Mouse (Mus musculus) limb, embryonic 15.5 days (tissue): Measurements from ENCODE around the gene Rnf157. TPM values are rescaled to one million over a fixed set of nuclear protein-coding genes. Genes with fewer than 3 reads are reported as not detected.
"Not testable (repeated sequence)": the region's sequence is repeated elsewhere in the genome, so short reads cannot be mapped to it uniquely, and the experiment has no call there.

Source experiments
- ATAC-seq: fragments of 200-750 bp; cut with Nextera tagmentation; 2 replicates; pipeline ENCODE4 v1.8.0; 2017; ENCODE audit warnings: low read depth, moderate TSS enrichment; ENCODE audit not compliant: insufficient number of reproducible peaks, low FRiP score, low TSS enrichment
- H3K27ac ChIP-seq: fragments of 300-500 bp; sonication (generic); 2 replicates; pipeline ENCODE4 v1.5.1; 2015; ENCODE audit warnings: moderate library complexity, mild to moderate bottlenecking, inconsistent platforms
- H3K27me3 ChIP-seq: fragments of 300-500 bp; sonication (generic); 2 replicates; pipeline ENCODE4 v1.6.1; 2015; ENCODE audit warnings: inconsistent platforms
- H3K36me3 ChIP-seq: fragments of 300-500 bp; sonication (generic); 2 replicates; pipeline ENCODE4 v1.6.1; 2015; ENCODE audit warnings: inconsistent platforms
- H3K4me1 ChIP-seq: fragments of 300-500 bp; sonication (generic); 2 replicates; pipeline ENCODE4 v1.6.1; 2015; ENCODE audit warnings: inconsistent platforms
- H3K4me2 ChIP-seq: fragments of 300-500 bp; sonication (generic); 2 replicates; pipeline ENCODE4 v1.6.1; 2015; ENCODE audit warnings: mild to moderate bottlenecking, inconsistent platforms
- H3K4me3 ChIP-seq: fragments of 300-500 bp; sonication (generic); 2 replicates; pipeline ENCODE4 v1.5.1; 2015; ENCODE audit warnings: mild to moderate bottlenecking, inconsistent platforms
- H3K9ac ChIP-seq: fragments of 300-500 bp; sonication (generic); 2 replicates; pipeline ENCODE4 v1.6.1; 2015; ENCODE audit warnings: inconsistent platforms
- H3K9me3 ChIP-seq: fragments of 300-500 bp; sonication (generic); 2 replicates; pipeline ENCODE4 v1.6.1; 2016; ENCODE audit warnings: inconsistent platforms
- WGBS: fragments of 180-500 bp; shearing (Covaris S2); methylation state at CpG from one replicate; pipeline ENCODE4 v1.1.7; 2015; 5-methylcytosine and 5-hydroxymethylcytosine counted together
- polyA plus RNA-seq: library from polyadenylated mRNA; unstranded; fragments of >200 nt; fragmentation: Nextera tagmentation; extraction: Ambion mirVana; gene quantifications from 2 replicates; pipeline ENCODE4 v1.2.1, GENCODE M21; 2015

Rnf157 gene
- polyA plus RNA-seq, 1 experiment from 2014 or later = 12.3 TPM

GRCm38 (mm10) chr11:116432127-116432526, 19.3 kb upstream of the Rnf157 start:
- no peak overlapping the region for H3K9ac ChIP-seq
- ATAC-seq = no peak
- H3K27me3 ChIP-seq = no peaks in the 10 kb centered on the region
- H3K4me2 ChIP-seq = no peak overlapping the region
- H3K4me1 ChIP-seq = peaks cover 29% of the 10 kb centered on the region
- 65% methylated on average over 6 of the region's 6 CpGs for WGBS
- H3K9me3 ChIP-seq = no peaks in the 10 kb centered on the region
- no peak overlapping the region for H3K4me3 ChIP-seq
- no peak overlapping the region for H3K27ac ChIP-seq
- H3K36me3 ChIP-seq = peaks cover 14% of the 10 kb centered on the region

- H3K4me3 ChIP-seq = no peak overlapping the region
- H3K27me3 ChIP-seq = no peaks in the 10 kb centered on the region
- no peak overlapping the region for H3K9ac ChIP-seq
- 46% methylated on average over 11 of the region's 11 CpGs for WGBS
- H3K27ac ChIP-seq = no peak overlapping the region
- 0 out of 2 replicates have a peak, but pooled peaks cover 9% of the 10 kb centered on the region for H3K36me3 ChIP-seq
- no peak overlapping the region for H3K4me2 ChIP-seq
- ATAC-seq = no peak
- peaks cover 23% of the 10 kb centered on the region for H3K4me1 ChIP-seq
- H3K9me3 ChIP-seq = no peaks in the 10 kb centered on the region
Measured at GRCm38 (mm10) chr11:116431428-116432077, 18.7 kb upstream of the Rnf157 start.

- no peak overlapping the region for H3K4me3 ChIP-seq
- no peak for ATAC-seq
- H3K27me3 ChIP-seq = no peaks in the 10 kb centered on the region
- H3K36me3 ChIP-seq = 0 out of 2 replicates have a peak, but pooled peaks cover 2% of the 10 kb centered on the region
- 45% methylated on average over 22 of the region's 22 CpGs for WGBS
- H3K4me1 ChIP-seq = peaks cover 17% of the 10 kb centered on the region
- H3K9me3 ChIP-seq = no peaks in the 10 kb centered on the region
- H3K27ac ChIP-seq = no peak overlapping the region
- no peak overlapping the region for H3K4me2 ChIP-seq
- H3K9ac ChIP-seq = no peak overlapping the region
Measured at GRCm38 (mm10) chr11:116430723-116431427, 18.0 kb upstream of the Rnf157 start.

- no peak overlapping the region for H3K4me2 ChIP-seq
- peaks cover 8% of the 10 kb centered on the region; the same call in 1 of the 2 replicates for H3K4me1 ChIP-seq
- no peak overlapping the region for H3K4me3 ChIP-seq
- ATAC-seq = no peak
- H3K27me3 ChIP-seq = no peaks in the 10 kb centered on the region
- no peak overlapping the region for H3K9ac ChIP-seq
- WGBS = 86% methylated on average over 9 of the region's 9 CpGs
- no peaks in the 10 kb centered on the region for H3K36me3 ChIP-seq
- H3K27ac ChIP-seq = no peak overlapping the region
- H3K9me3 ChIP-seq = no peaks in the 10 kb centered on the region
Measured at GRCm38 (mm10) chr11:116429862-116430613, 17.2 kb upstream of the Rnf157 start.

- no peak overlapping the region for H3K9ac ChIP-seq
- ATAC-seq = no peak
- H3K4me2 ChIP-seq = no peak overlapping the region
Measured at GRCm38 (mm10) chr11:116428872-116429859, 16.3 kb upstream of the Rnf157 start.

GRCm38 (mm10) chr11:116426852-116427575, 14.2 kb upstream of the Rnf157 start:
- H3K36me3 ChIP-seq = no peaks in the 10 kb centered on the region
- 71% methylated on average over 6 of the region's 6 CpGs for WGBS
- no peak overlapping the region for H3K4me2 ChIP-seq
- no peak overlapping the region for H3K9ac ChIP-seq
- no peak overlapping the region for H3K27ac ChIP-seq
- no peak for ATAC-seq
- H3K27me3 ChIP-seq = no peaks in the 10 kb centered on the region
- no peaks in the 10 kb centered on the region for H3K9me3 ChIP-seq
- H3K4me3 ChIP-seq = no peak overlapping the region
- peaks cover 3% of the 10 kb centered on the region; the same call in 1 of the 2 replicates for H3K4me1 ChIP-seq

More at GRCm38 (mm10) chr11:116428872-116429859, 16.3 kb upstream of the Rnf157 start:
- H3K9me3 ChIP-seq = no peaks in the 10 kb centered on the region
- peaks cover 6% of the 10 kb centered on the region; the same call in 1 of the 2 replicates for H3K4me1 ChIP-seq
- H3K27ac ChIP-seq = no peak overlapping the region
- 45% methylated on average over 13 of the region's 13 CpGs for WGBS
- no peaks in the 10 kb centered on the region for H3K36me3 ChIP-seq
- no peak overlapping the region for H3K4me3 ChIP-seq
- H3K27me3 ChIP-seq = no peaks in the 10 kb centered on the region

GRCm38 (mm10) chr11:116426328-116426727, 13.5 kb upstream of the Rnf157 start:
- H3K27me3 ChIP-seq, H3K4me1 ChIP-seq, ATAC-seq, H3K27ac ChIP-seq, H3K9me3 ChIP-seq, H3K9ac ChIP-seq, H3K4me3 ChIP-seq, H3K36me3 ChIP-seq, H3K4me2 ChIP-seq: not testable (repeated sequence)
- 82% methylated on average over 11 of the region's 11 CpGs for WGBS

GRCm38 (mm10) chr11:116424621-116425407, 12.0 kb upstream of the Rnf157 start:
- no peaks in the 10 kb centered on the region for H3K4me1 ChIP-seq
- H3K27me3 ChIP-seq = no peaks in the 10 kb centered on the region
- H3K36me3 ChIP-seq = no peaks in the 10 kb centered on the region
- H3K27ac ChIP-seq = no peak overlapping the region
- no peak overlapping the region for H3K4me3 ChIP-seq
- H3K4me2 ChIP-seq = no peak overlapping the region
- H3K9me3 ChIP-seq = no peaks in the 10 kb centered on the region
- WGBS = 56% methylated on average over 8 of the region's 8 CpGs
- no peak for ATAC-seq
- no peak overlapping the region for H3K9ac ChIP-seq

- H3K27me3 ChIP-seq = no peaks in the 10 kb centered on the region
- H3K27ac ChIP-seq = no peak overlapping the region
- no peak for ATAC-seq
- no peak overlapping the region for H3K4me3 ChIP-seq
- H3K4me2 ChIP-seq = no peak overlapping the region
- H3K9me3 ChIP-seq = no peaks in the 10 kb centered on the region
- peaks cover under 1% of the 10 kb centered on the region; the same call in 1 of the 2 replicates for H3K4me1 ChIP-seq
- H3K9ac ChIP-seq = no peak overlapping the region
- no peaks in the 10 kb centered on the region for H3K36me3 ChIP-seq
- WGBS = 73% methylated on average over 10 of the region's 10 CpGs
Measured at GRCm38 (mm10) chr11:116423782-116424620, 11.2 kb upstream of the Rnf157 start.
